Mouse (Mus musculus) thymus, adult 2 months (tissue): ENCODE data around the gene Tbc1d16.

ENCODE experiments used
- CTCF ChIP-seq: fragments of 200-500 bp; IDR thresholded peaks from 2 replicates; pipeline ENCODE4 v1.5.1; 2012; ENCODE audit warnings: mild to moderate bottlenecking, control low read depth, low read length, moderate library complexity, borderline replicate concordance; ENCODE audit not compliant: control insufficient read depth, poor library complexity, insufficient read depth; ENCODE audit errors: extremely low read depth
- POLR2A ChIP-seq: fragments of 200-500 bp; IDR thresholded peaks from 2 replicates; pipeline ENCODE4 v1.6.1; 2012; ENCODE audit warnings: mild to moderate bottlenecking, low read length, control low read depth, moderate library complexity; ENCODE audit not compliant: control insufficient read depth, poor library complexity, insufficient read depth; ENCODE audit errors: extremely low read depth

DNA sequence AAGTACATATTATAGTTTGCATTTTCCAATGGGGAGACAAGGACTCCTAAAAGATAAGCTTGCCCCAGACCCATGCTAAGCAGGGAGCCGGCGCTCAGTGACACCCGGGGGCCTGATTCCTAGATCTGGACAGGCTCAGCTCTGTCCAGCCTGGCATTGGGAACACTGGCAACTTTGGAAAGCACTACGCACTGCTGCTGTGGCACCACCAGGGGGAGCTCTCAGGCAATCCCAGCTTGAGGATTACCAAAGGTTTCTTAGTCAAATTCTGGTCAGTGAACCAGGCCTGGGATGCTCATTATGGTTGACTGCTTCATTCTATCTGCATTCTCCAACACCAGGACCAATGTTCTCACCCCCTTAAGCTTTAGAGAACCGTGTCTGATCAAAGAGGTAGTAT, 21.7 kb downstream of the Tbc1d16 start:
- peak; percentile 87; the same call in 1 of the 2 replicates for TF ChIP-seq CTCF
- TF ChIP-seq POLR2A, result no peak
